Mouse (Mus musculus): Measurements from ENCODE around the gene Fxyd7.
A peak's percentile ranks its signal among the peaks of the same experiment; 100 is the strongest.

Fxyd7 gene

GRCm38 (mm10) chr7:31074713-31075069 lies 23.4 kb upstream of the Fxyd7 start:
- DNase-seq, result no peak

- no peak for DNase-seq
These were observed 22.9 kb upstream of the Fxyd7 start for GRCm38 (mm10) chr7:31074061-31074712.

- no peak for DNase-seq
These were observed 22.3 kb upstream of the Fxyd7 start for GRCm38 (mm10) chr7:31073546-31073945.

- no peak for DNase-seq
These were observed 21.1 kb upstream of the Fxyd7 start for GRCm38 (mm10) chr7:31072326-31072725.

GRCm38 (mm10) chr7:31070324-31070723 lies 19.1 kb upstream of the Fxyd7 start:
- no peak for DNase-seq

- DNase-seq, result peak; percentile 20
These were observed 18.2 kb upstream of the Fxyd7 start for GRCm38 (mm10) chr7:31069491-31069890.

- peak; percentile 71 for DNase-seq
These were observed 16.6 kb upstream of the Fxyd7 start for GRCm38 (mm10) chr7:31067836-31068235.

GRCm38 (mm10) chr7:31063074-31063560 lies 11.8 kb upstream of the Fxyd7 start:
- DNase-seq, result no peak

- DNase-seq, result no peak
These were observed 9.3 kb upstream of the Fxyd7 start for GRCm38 (mm10) chr7:31060621-31061010.

- DNase-seq, result no peak
These were observed 8.8 kb upstream of the Fxyd7 start for GRCm38 (mm10) chr7:31059919-31060620.

GRCm38 (mm10) chr7:31059108-31059507 lies 7.8 kb upstream of the Fxyd7 start, which contains the start of gene Lgi4:
Gene Lgi4 (plus strand): TSS chr7:31059342.
- DNase-seq, result peak; percentile 94

- no peak for DNase-seq
These were observed 6.9 kb upstream of the Fxyd7 start for GRCm38 (mm10) chr7:31058211-31058610.

- no peak for DNase-seq
These were observed 6.5 kb upstream of the Fxyd7 start for GRCm38 (mm10) chr7:31057730-31058129.

GRCm38 (mm10) chr7:31057071-31057470 lies 5.8 kb upstream of the Fxyd7 start, which contains the start of gene Fxyd1:
Gene Fxyd1 (minus strand): TSS chr7:31057199.
- no peak for DNase-seq

- DNase-seq, result no peak
These were observed 5.2 kb upstream of the Fxyd7 start for GRCm38 (mm10) chr7:31056448-31056847.

GRCm38 (mm10) chr7:31055883-31056282 lies 4.6 kb upstream of the Fxyd7 start:
- DNase-seq, result peak; percentile 57

- peak; percentile 91 for DNase-seq
These were observed 4.1 kb upstream of the Fxyd7 start for GRCm38 (mm10) chr7:31055354-31055824.

- peak; percentile 54 for DNase-seq
These were observed 3.5 kb upstream of the Fxyd7 start for GRCm38 (mm10) chr7:31054661-31055320.

GRCm38 (mm10) chr7:31053882-31054447 lies 2.7 kb upstream of the Fxyd7 start:
- no peak for DNase-seq

- peak; percentile 52 for DNase-seq
These were observed 1.6 kb upstream of the Fxyd7 start for GRCm38 (mm10) chr7:31052636-31053434.

GRCm38 (mm10) chr7:31052251-31052635 lies 976 bp upstream of the Fxyd7 start:
- no peak for DNase-seq

- DNase-seq, result no peak
These were observed 346 bp downstream of the Fxyd7 start for GRCm38 (mm10) chr7:31050921-31051320.

All from lung, postnatal 10 days (tissue).